Mouse (Mus musculus): ENCODE measurements at regions not wholly inside any gene's neighbourhood (a gene's known extent, or its start where the extent isn't known, plus 50 kb on each side); places are given as distances from the start of the nearest gene placed in this dataset.

DNA sequence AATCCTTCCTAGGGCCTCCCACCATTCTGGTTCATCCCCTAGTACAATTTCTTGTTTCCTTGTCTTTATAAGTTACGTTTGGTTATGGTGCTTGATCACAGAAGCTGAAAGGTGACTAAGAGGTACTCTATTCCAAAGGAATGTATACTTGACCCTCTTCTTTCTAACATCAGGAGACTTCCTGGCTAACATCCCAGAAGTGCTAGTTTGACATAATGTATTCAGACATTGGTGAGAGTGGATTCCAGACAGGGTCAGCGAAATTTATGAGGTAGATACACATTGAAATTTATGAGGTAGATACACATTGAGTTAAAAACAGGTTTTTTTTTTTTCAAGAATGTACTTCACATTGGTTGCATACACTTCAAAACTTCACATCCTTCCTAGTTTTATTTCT lies 863.9 kb upstream of the Pou3f3 start:
- DNase-seq, result peak; percentile 17

More for the DNA sequence above, 863.9 kb upstream of the Pou3f3 start:
- Histone ChIP-seq H3K4me1 (ENCODE audit: control insufficient read depth, insufficient read depth, low read length) (no peaks in the 10 kb centered on the region), H3K4me3 (ENCODE audit: insufficient read depth, low read depth, low read length) (no peak overlapping the region), H3K36me3 (ENCODE audit: control insufficient read depth, insufficient read depth, low read length) (no peaks in the 10 kb centered on the region), H3K27ac (ENCODE audit: insufficient read depth, low read depth, low read length) (no peak overlapping the region), H3K27me3 (replicated peaks; ENCODE audit: control insufficient read depth, insufficient read depth, low read length) (no peaks in the 10 kb centered on the region)
- TF ChIP-seq CTCF (conservative IDR thresholded peaks at IDR 0.05; ENCODE audit: insufficient read depth, insufficient read length, low read depth, low read length), result no peak
- TF ChIP-seq POLR2A (IDR thresholded peaks at IDR 0.05; ENCODE audit: low read depth, low read length), result no peak
- 17% methylated on average over 2 of the region's 2 CpGs for WGBS
